Comparison of ENCODE assay signal across 20 mouse cellular contexts in the genomic region with DNA sequence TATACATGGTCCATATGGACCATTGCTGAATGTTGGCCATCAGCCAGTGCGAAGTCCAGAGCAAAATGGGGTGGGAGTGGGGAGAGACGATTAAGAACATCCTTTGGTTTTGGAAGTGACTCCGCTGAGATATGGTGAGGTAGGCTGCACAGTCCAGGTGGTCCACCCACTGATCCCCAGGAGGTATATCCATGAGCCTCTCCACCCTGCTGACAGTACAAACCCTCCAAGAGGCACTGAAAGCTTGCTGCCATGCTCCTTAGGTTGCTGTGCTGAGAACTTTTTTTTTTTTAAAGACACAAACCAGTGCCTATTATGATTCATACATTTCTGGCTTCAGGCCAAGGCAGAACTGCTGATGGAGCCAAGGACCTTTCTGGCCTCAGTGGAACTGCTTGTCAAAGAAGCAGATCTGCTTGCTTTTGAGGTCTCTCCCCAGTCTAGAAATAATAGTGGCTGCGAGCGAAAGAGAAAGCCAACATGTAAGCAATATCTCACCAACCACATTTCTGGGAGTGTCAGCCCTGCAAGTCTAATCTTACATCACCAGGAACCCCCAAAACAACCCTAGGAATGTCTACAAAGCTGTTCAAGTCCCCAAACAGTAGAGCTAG.
DNase-seq lines count a peak whose midpoint lies in the region; ATAC-seq and TF ChIP-seq lines count a peak whose summit lies in the region.
"Had no signal": no experiment of that assay in that cellular context is flagged by ENCODE, and none has a peak within 500 bp of the region (broad histone marks: within the 10 kb centered on the region; RNA-seq: fewer than 3 reads in every experiment).

No protein-coding gene starts in this region.

- no peak for TF ChIP-seq CTCF in heart, adult 2 months (IDR thresholded peaks at IDR 0.05)
- no peak for TF ChIP-seq CTCF in MEL (IDR thresholded peaks at IDR 0.05 in 2 of 3, conservative IDR thresholded peaks at IDR 0.05 in 1 of 3; ENCODE audit: control insufficient read depth in 1 of 3, insufficient read depth in 1 of 3, low read depth in 2 of 3, low read length in 3 of 3, poor library complexity in 1 of 3, severe bottlenecking in 1 of 3)

- intact Hi-C loops in heart, adult 2 months (cut with DNase I) = no loop called here

- H3K27ac ChIP-seq in heart, adult 2 months = no peak overlapping the region
- H3K27ac ChIP-seq in MEL (ENCODE audit: control insufficient read depth, low read depth, low read length) = no peak overlapping the region
- H3K27ac ChIP-seq: embryonic facial prominence, embryonic 12.5 days; hindbrain, embryonic 10.5 days; hindbrain, postnatal 0 days; limb, embryonic 13.5 days; midbrain, embryonic 13.5 days; neural tube, embryonic 12.5 days had no signal

- H3K4me3 ChIP-seq in heart, adult 2 months = no peak overlapping the region
- no peak overlapping the region for H3K4me3 ChIP-seq in MEL (ENCODE audit: control insufficient read depth in 1 of 2, insufficient read depth in 1 of 2, low read depth in 2 of 2, low read length in 2 of 2)
- H3K4me3 ChIP-seq: embryonic facial prominence, embryonic 12.5 days; hindbrain, embryonic 10.5 days; limb, embryonic 13.5 days; midbrain, embryonic 13.5 days; neural tube, embryonic 12.5 days had no signal

- no peak for TF ChIP-seq EP300 in heart, adult 2 months (IDR thresholded peaks at IDR 0.05; ENCODE audit: insufficient read depth, low read depth, low read length)
- peak in 1 of 2 experiments; percentile 67; a peak in 3 of 4 replicates for TF ChIP-seq EP300 in MEL (IDR thresholded peaks at IDR 0.05; ENCODE audit: low read depth in 1 of 2, low read length in 2 of 2)

- H3K79me2 ChIP-seq in heart, adult 2 months (replicated peaks; ENCODE audit: control insufficient read depth, insufficient read depth, low read length) = no peaks in the 10 kb centered on the region
- H3K79me2 ChIP-seq in MEL (ENCODE audit: control insufficient read depth, insufficient read depth, low read length, poor library complexity) = no peaks in the 10 kb centered on the region

- no peaks in the 10 kb centered on the region for H3K9me3 ChIP-seq in MEL (replicated peaks; ENCODE audit: insufficient read depth, low read length)
- H3K9me3 ChIP-seq: embryonic facial prominence, embryonic 12.5 days; hindbrain, embryonic 10.5 days; limb, embryonic 13.5 days; midbrain, embryonic 13.5 days; neural tube, embryonic 12.5 days had no signal

- no peak for TF ChIP-seq POLR2A in heart, adult 2 months (IDR thresholded peaks at IDR 0.05; ENCODE audit: insufficient read depth, low read depth, low read length)
- no peak for TF ChIP-seq POLR2A in MEL (IDR thresholded peaks at IDR 0.05; ENCODE audit: control insufficient read depth in 1 of 2, insufficient read depth in 1 of 2, low read depth in 1 of 2, low read length in 2 of 2, poor library complexity in 1 of 2)

- 80% methylated on average over 5 of the region's 5 CpGs for WGBS in heart, adult 2 months

- no peaks in the 10 kb centered on the region for H3K36me3 ChIP-seq in heart, adult 2 months (ENCODE audit: control insufficient read depth, insufficient read depth, low read length)
- H3K36me3 ChIP-seq in MEL (ENCODE audit: control insufficient read depth in 1 of 2, insufficient read depth in 2 of 2, low read length in 2 of 2) = peaks cover 0 to 6% of the 10 kb centered on the region in 2 experiments; a peak in 2 of 4 replicates
- H3K36me3 ChIP-seq: embryonic facial prominence, embryonic 12.5 days; hindbrain, embryonic 10.5 days; limb, embryonic 13.5 days; midbrain, embryonic 13.5 days; neural tube, embryonic 12.5 days had no signal

- DNase-seq in heart, adult 11 months = peak; percentile 43
- no peak for DNase-seq in heart, adult 2 months
- DNase-seq in MEL (ENCODE audit: low read depth, low spot score) = peak; percentile 91
- no peak for DNase-seq in layer of hippocampus, adult 8-10 months (ENCODE audit: low spot score in 2 of 2)
- DNase-seq: adrenal gland, postnatal 25 days; cerebellum, adult 8-10 months; right cerebral cortex, adult 18-20 months; thymus, postnatal 14 days had no signal

- TF ChIP-seq RAD21 in MEL (IDR thresholded peaks at IDR 0.05; ENCODE audit: low read depth, low read length) = no peak

- H3K9ac ChIP-seq in heart, adult 2 months (ENCODE audit: low read depth, low read length) = no peak overlapping the region
- H3K9ac ChIP-seq in MEL (ENCODE audit: control insufficient read depth, low read depth, low read length, poor library complexity, severe bottlenecking) = no peak overlapping the region
- H3K9ac ChIP-seq: embryonic facial prominence, embryonic 12.5 days; limb, embryonic 13.5 days; midbrain, embryonic 13.5 days; neural tube, embryonic 12.5 days had no signal

- peak; percentile 18; the same call in 1 of the 2 replicates for ATAC-seq in common myeloid progenitor, adult 5-6 weeks (replicated peaks; ENCODE audit: low read depth, poor library complexity, severe bottlenecking)
- ATAC-seq in megakaryocyte progenitor cell, adult 5-6 weeks (replicated peaks; ENCODE audit: poor library complexity) = peak; percentile 69
- ATAC-seq in cerebellum, adult (ENCODE audit: insufficient number of reproducible peaks, low FRiP score, low TSS enrichment) = no peak
- ATAC-seq: activated CD4-positive, CD25-positive, alpha-beta regulatory T cell, adult 4 months; hindbrain, postnatal 0 days; intestine, postnatal 0 days; midbrain, embryonic 13.5 days; Patski had no signal

- no peaks in the 10 kb centered on the region for H3K27me3 ChIP-seq in heart, adult 2 months (ENCODE audit: control insufficient read depth, insufficient read depth, low read length)
- no peaks in the 10 kb centered on the region for H3K27me3 ChIP-seq in MEL (ENCODE audit: control insufficient read depth in 1 of 2, insufficient read depth in 2 of 2, low read length in 2 of 2)
- H3K27me3 ChIP-seq: embryonic facial prominence, embryonic 12.5 days; limb, embryonic 13.5 days; midbrain, embryonic 13.5 days; neural tube, embryonic 12.5 days; Patski had no signal

- no peaks in the 10 kb centered on the region for H3K4me1 ChIP-seq in heart, adult 2 months (ENCODE audit: control insufficient read depth, insufficient read depth, low read length)
- H3K4me1 ChIP-seq in MEL (ENCODE audit: control insufficient read depth in 1 of 2, insufficient read depth in 2 of 2, low read length in 2 of 2) = peaks cover 0 to 6% of the 10 kb centered on the region in 2 experiments; a peak in 2 of 4 replicates
- H3K4me1 ChIP-seq: embryonic facial prominence, embryonic 12.5 days; hindbrain, embryonic 10.5 days; limb, embryonic 13.5 days; midbrain, embryonic 13.5 days; neural tube, embryonic 12.5 days had no signal

TF ChIP-seq in MEL, 35 proteins besides CTCF, POLR2A, EP300 and RAD21 (continues in another document):
- TF ChIP-seq NRF1 (IDR thresholded peaks at IDR 0.05; ENCODE audit: insufficient read depth, low read depth, low read length, poor library complexity, severe bottlenecking) (no peak), HCFC1 (IDR thresholded peaks at IDR 0.05; ENCODE audit: low read depth, low read length) (no peak), MAFK (IDR thresholded peaks at IDR 0.05; ENCODE audit: borderline replicate concordance, low read depth, low read length) (no peak), ELF1 (IDR thresholded peaks at IDR 0.05; ENCODE audit: low read depth, low read length) (no peak), ZC3H11A (IDR thresholded peaks at IDR 0.05; ENCODE audit: low read depth, low read length) (no peak), UBTF (IDR thresholded peaks at IDR 0.05; ENCODE audit: borderline replicate concordance, insufficient read depth, low read depth, low read length) (no peak), E2F4 (IDR thresholded peaks at IDR 0.05; ENCODE audit: borderline replicate concordance, low read depth, low read length) (no peak), MEF2A (IDR thresholded peaks at IDR 0.05; ENCODE audit: extremely low read depth, insufficient replicate concordance, low read depth, low read length, poor library complexity, severe bottlenecking) (no peak), MYC (IDR thresholded peaks at IDR 0.05; ENCODE audit: low read depth, low read length) (no peak), USF2 (IDR thresholded peaks at IDR 0.05; ENCODE audit: borderline replicate concordance in 1 of 2, insufficient read depth in 1 of 2, low read depth in 1 of 2, low read length in 2 of 2) (no peak), SIN3A (IDR thresholded peaks at IDR 0.05; ENCODE audit: low read length) (no peak), TAL1 (IDR thresholded peaks at IDR 0.05; ENCODE audit: low read length) (peak; percentile 67), NELFE (IDR thresholded peaks at IDR 0.05; ENCODE audit: low read depth, low read length) (no peak), POLR2AphosphoS5 (IDR thresholded peaks at IDR 0.05; ENCODE audit: borderline replicate concordance, low read depth, low read length) (no peak), ZKSCAN1 (IDR thresholded peaks at IDR 0.05; ENCODE audit: low read depth, low read length) (no peak), POLR2AphosphoS2 (IDR thresholded peaks at IDR 0.05; ENCODE audit: low read length) (no peak), BHLHE40 (IDR thresholded peaks at IDR 0.05; ENCODE audit: borderline replicate concordance, low read depth, low read length) (no peak), CHD1 (IDR thresholded peaks at IDR 0.05; ENCODE audit: low read depth, low read length) (no peak), KAT2A (conservative IDR thresholded peaks at IDR 0.05; ENCODE audit: low read depth, low read length) (no peak), MAZ (IDR thresholded peaks at IDR 0.05; ENCODE audit: low read depth, low read length) (no peak), CHD2 (IDR thresholded peaks at IDR 0.05; ENCODE audit: low read length) (no peak), MYB (IDR thresholded peaks at IDR 0.05; ENCODE audit: low read depth, low read length) (no peak), TCF12 (IDR thresholded peaks at IDR 0.05; ENCODE audit: low read depth, low read length) (peak; percentile 67), GATA1 (IDR thresholded peaks at IDR 0.05; ENCODE audit: low read depth, low read length) (peak; percentile 62), GABPA (IDR thresholded peaks at IDR 0.05; ENCODE audit: low read depth, low read length) (no peak), MXI1 (IDR thresholded peaks at IDR 0.05; ENCODE audit: low read depth, low read length) (no peak), ETS1 (IDR thresholded peaks at IDR 0.05; ENCODE audit: low read depth, low read length) (peak; percentile 56), TBP (IDR thresholded peaks at IDR 0.05; ENCODE audit: low read depth, low read length) (0 out of 2 replicates have a peak, but pooled peaks have one; percentile 23), ZNF384 (IDR thresholded peaks at IDR 0.05; ENCODE audit: low read depth, low read length) (peak; percentile 95), RCOR1 (IDR thresholded peaks at IDR 0.05; ENCODE audit: low read depth, low read length) (peak; percentile 49; the same call in 1 of the 2 replicates), SMC3 (IDR thresholded peaks at IDR 0.05; ENCODE audit: low read depth, low read length) (no peak), USF1 (IDR thresholded peaks at IDR 0.05; ENCODE audit: low read depth, low read length) (no peak)

Comparison
In these comparisons a context has a peak if more than half of its experiments do, and no peak if none do; other contexts are left out.
1. DNase-seq: peak in heart, adult 11 months (single experiment) and MEL (single experiment); none in heart, adult 2 months (0 of 2) and layer of hippocampus, adult 8-10 months (0 of 2).